Comparison of ENCODE assay signal across 9 mouse cellular contexts in the genomic region with DNA sequence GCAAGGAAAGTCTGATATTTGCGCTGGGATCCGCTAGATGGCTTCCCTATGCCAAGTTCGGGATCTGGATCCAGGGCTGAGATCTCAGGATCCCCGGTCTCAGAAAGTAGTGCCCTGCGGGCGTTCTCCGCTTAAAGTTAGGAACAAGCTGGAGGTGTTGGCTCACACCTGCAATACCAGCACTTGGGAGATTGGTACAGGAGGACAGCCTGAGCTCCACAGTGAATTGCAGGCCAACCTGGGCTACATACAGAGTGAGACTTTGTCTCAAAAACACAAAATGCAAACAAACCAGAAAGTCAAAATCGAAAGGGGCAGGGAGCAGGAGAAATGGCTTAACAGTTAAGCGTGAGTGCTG. TPM values are rescaled to one million over a fixed set of nuclear protein-coding genes. Genes with fewer than 3 reads are reported as not detected.
DNase-seq lines count a peak whose midpoint lies in the region; ATAC-seq and TF ChIP-seq lines count a peak whose summit lies in the region.
"Had no signal": no experiment of that assay in that cellular context is flagged by ENCODE, and none has a peak within 500 bp of the region (broad histone marks: within the 10 kb centered on the region; RNA-seq: fewer than 3 reads in every experiment).

No protein-coding gene starts in this region.

- TF ChIP-seq POLR2A in cortical plate, adult 2 months (IDR thresholded peaks at IDR 0.05; ENCODE audit: extremely low read depth, insufficient read depth, low read length), result no peak

- H3K36me3 ChIP-seq in heart, postnatal 0 days (replicated peaks; ENCODE audit: control insufficient read depth, insufficient read depth, low read length), result no peaks in the 10 kb centered on the region
- H3K36me3 ChIP-seq in hindbrain, embryonic 13.5 days, result no peaks in the 10 kb centered on the region
- no peaks in the 10 kb centered on the region for H3K36me3 ChIP-seq in midbrain, embryonic 12.5 days

- 19% methylated on average over 9 of the region's 9 CpGs for whole genome bisulfite sequencing in heart, postnatal 0 days
- WGBS in hindbrain, embryonic 13.5 days, result 18% methylated on average over 9 of the region's 9 CpGs
- WGBS in midbrain, embryonic 12.5 days, result 18% methylated on average over 9 of the region's 9 CpGs

- H3K9me3 ChIP-seq in heart, postnatal 0 days (replicated peaks; ENCODE audit: control insufficient read depth, low read length), result no peaks in the 10 kb centered on the region
- H3K9me3 ChIP-seq in hindbrain, embryonic 13.5 days, result no peaks in the 10 kb centered on the region
- H3K9me3 ChIP-seq in midbrain, embryonic 12.5 days, result no peaks in the 10 kb centered on the region

- DNase-seq in heart, postnatal 0 days (ENCODE audit: low spot score), result no peak
- no peak for DNase-seq in heart, postnatal 25 days (ENCODE audit: low spot score)
- DNase-seq in ovary, postnatal 10 days (ENCODE audit: low spot score), result no peak
- no peak for DNase-seq in cerebellum, adult 9-11 months

- no peak for ATAC-seq in heart, postnatal 0 days (ENCODE audit: insufficient read depth, low read depth)
- no peak for ATAC-seq in hindbrain, embryonic 13.5 days (ENCODE audit: low FRiP score)
- ATAC-seq in midbrain, embryonic 12.5 days (ENCODE audit: low FRiP score, low read depth), result peak; percentile 50; the same call in 1 of the 2 replicates
- no peak for ATAC-seq in granulocyte monocyte progenitor cell, adult 5-6 weeks (replicated peaks; ENCODE audit: poor library complexity, severe bottlenecking)

- no peak for TF ChIP-seq CTCF in heart, postnatal 0 days (IDR thresholded peaks at IDR 0.05; ENCODE audit: low read depth)
- TF ChIP-seq CTCF in cortical plate, adult 2 months (IDR thresholded peaks at IDR 0.05; ENCODE audit: extremely low read depth, insufficient read depth, low read length), result no peak

- H3K4me1 ChIP-seq in heart, postnatal 0 days (ENCODE audit: control insufficient read depth, insufficient read depth), result peaks cover 6% of the 10 kb centered on the region
- H3K4me1 ChIP-seq in cortical plate, adult 2 months (ENCODE audit: control insufficient read depth, insufficient read depth, low read length), result no peaks in the 10 kb centered on the region
- H3K4me1 ChIP-seq in hindbrain, embryonic 13.5 days (replicated peaks), result peaks cover 14% of the 10 kb centered on the region
- peaks cover 14% of the 10 kb centered on the region for H3K4me1 ChIP-seq in midbrain, embryonic 12.5 days

- no peak overlapping the region for H3K27ac ChIP-seq in heart, postnatal 0 days (ENCODE audit: low read depth)
- no peak overlapping the region for H3K27ac ChIP-seq in cortical plate, adult 2 months (ENCODE audit: insufficient read depth, low read length)
- peak overlapping the region; percentile 89 for H3K27ac ChIP-seq in hindbrain, embryonic 13.5 days
- H3K27ac ChIP-seq in midbrain, embryonic 12.5 days (replicated peaks), result peak overlapping the region; percentile 77

- no peak for TF ChIP-seq EP300 in heart, postnatal 0 days (IDR thresholded peaks at IDR 0.05; ENCODE audit: low read depth)

- peak overlapping the region; percentile 55 for H3K4me3 ChIP-seq in heart, postnatal 0 days (ENCODE audit: low read depth, low read length)
- peak overlapping the region; percentile 46 for H3K4me3 ChIP-seq in cortical plate, adult 2 months (ENCODE audit: insufficient read depth, low read length)
- H3K4me3 ChIP-seq in hindbrain, embryonic 13.5 days, result peak overlapping the region; percentile 51
- peak overlapping the region; percentile 57 for H3K4me3 ChIP-seq in midbrain, embryonic 12.5 days

- H3K9ac ChIP-seq in heart, postnatal 0 days (replicated peaks; ENCODE audit: low read depth, low read length), result no peak overlapping the region
- H3K9ac ChIP-seq in hindbrain, embryonic 13.5 days, result peak overlapping the region; percentile 84
- 0 out of 2 replicates have a peak overlapping the region, but pooled peaks have one; percentile 15 for H3K9ac ChIP-seq in midbrain, embryonic 12.5 days (replicated peaks)

- peak overlapping the region; percentile 84 for H3K4me2 ChIP-seq in heart, postnatal 0 days (ENCODE audit: low read depth, low read length)
- H3K4me2 ChIP-seq in hindbrain, embryonic 13.5 days, result peak overlapping the region; percentile 81
- peak overlapping the region; percentile 87 for H3K4me2 ChIP-seq in midbrain, embryonic 12.5 days (replicated peaks)

- intact Hi-C loops in heart, postnatal 25 days (cut with DNase I), result no loop called here

- peaks cover 50% of the 10 kb centered on the region for H3K27me3 ChIP-seq in heart, postnatal 0 days (ENCODE audit: control insufficient read depth, insufficient read depth, low read length)
- H3K27me3 ChIP-seq in hindbrain, embryonic 13.5 days, result peaks cover 43% of the 10 kb centered on the region
- H3K27me3 ChIP-seq in midbrain, embryonic 12.5 days, result peaks cover 60% of the 10 kb centered on the region

RNA-seq across cellular contexts. Expression of a gene that starts 12.9 kb away (rescaled TPM):
- 0.34 TPM in 1 of 2 replicates, not detected in the other for total RNA-seq in heart, postnatal 0 days (2014; rRNA removed; ENCODE audit: low replicate concordance)
- 0.07 and 0.12 TPM in 2 replicates for polyA plus RNA-seq in heart, postnatal 0 days (2015; fragmentation: Nextera tagmentation; extraction: Ambion mirVana)
- total RNA-seq in heart, postnatal 25 days (2021), result under 1 TPM; 0.20 to 0.39 TPM
- 1.1 and 1.2 TPM in 2 replicates for polyA plus RNA-seq in cortical plate, adult 2 months (2012; rRNA removed)
- polyA plus RNA-seq in hindbrain, embryonic 13.5 days (2015; fragmentation: Nextera tagmentation; extraction: Ambion mirVana), result 0.13 and 0.25 TPM in 2 replicates
- 0.19 and 0.37 TPM in 2 replicates for polyA plus RNA-seq in midbrain, embryonic 12.5 days (2016; fragmentation: Nextera tagmentation; extraction: Ambion mirVana)
- total RNA-seq in granulocyte monocyte progenitor cell, adult 5-6 weeks (2014; fragmentation: Nextera tagmentation), result not detected in 2 replicates
- not detected in 2 replicates for total RNA-seq in granulocyte monocyte progenitor cell, adult 5-6 weeks (2017)
- polyA plus RNA-seq: inflammation-experienced regulatory T-cells, adult 6 months had no signal

RNA-seq across cellular contexts. Expression of a gene that starts 19.2 kb away (rescaled TPM):
- 0.15 TPM in 1 of 2 replicates, not detected in the other for total RNA-seq in heart, postnatal 0 days (2014; rRNA removed; ENCODE audit: low replicate concordance)
- polyA plus RNA-seq in heart, postnatal 0 days (2015; fragmentation: Nextera tagmentation; extraction: Ambion mirVana), result 0.12 and 0.25 TPM in 2 replicates
- under 1 TPM in 1 of 2 experiments, not detected in 1; 0.17 TPM for total RNA-seq in heart, postnatal 25 days (2021)
- polyA plus RNA-seq in cortical plate, adult 2 months (2012; rRNA removed), result 2.3 and 2.5 TPM in 2 replicates
- polyA plus RNA-seq in hindbrain, embryonic 13.5 days (2015; fragmentation: Nextera tagmentation; extraction: Ambion mirVana), result 0.56 and 0.57 TPM in 2 replicates
- polyA plus RNA-seq in midbrain, embryonic 12.5 days (2016; fragmentation: Nextera tagmentation; extraction: Ambion mirVana), result 0.16 and 0.46 TPM in 2 replicates
- total RNA-seq in granulocyte monocyte progenitor cell, adult 5-6 weeks (2014; fragmentation: Nextera tagmentation), result 0.17 TPM in 1 of 2 replicates, not detected in the other
- not detected in 2 replicates for total RNA-seq in granulocyte monocyte progenitor cell, adult 5-6 weeks (2017)
- polyA plus RNA-seq: inflammation-experienced regulatory T-cells, adult 6 months had no signal

RNA-seq across cellular contexts. Expression of a gene that starts 42.5 kb away (rescaled TPM):
- total RNA-seq in heart, postnatal 0 days (2014; rRNA removed; ENCODE audit: low replicate concordance), result 43.5 and 72.4 TPM in 2 replicates
- 75.4 and 76.2 TPM in 2 replicates for polyA plus RNA-seq in heart, postnatal 0 days (2015; fragmentation: Nextera tagmentation; extraction: Ambion mirVana)
- total RNA-seq in heart, postnatal 25 days (2021), result 10 to 100 TPM; 74.4 to 76.2 TPM
- 152 and 155 TPM in 2 replicates for polyA plus RNA-seq in cortical plate, adult 2 months (2012; rRNA removed)
- 44.1 and 48.8 TPM in 2 replicates for polyA plus RNA-seq in hindbrain, embryonic 13.5 days (2015; fragmentation: Nextera tagmentation; extraction: Ambion mirVana)
- 33.2 and 36.0 TPM in 2 replicates for polyA plus RNA-seq in midbrain, embryonic 12.5 days (2016; fragmentation: Nextera tagmentation; extraction: Ambion mirVana)
- total RNA-seq in granulocyte monocyte progenitor cell, adult 5-6 weeks (2014; fragmentation: Nextera tagmentation), result 6.9 and 8.5 TPM in 2 replicates
- 2.9 and 6.7 TPM in 2 replicates for total RNA-seq in granulocyte monocyte progenitor cell, adult 5-6 weeks (2017)

Comparison
In these comparisons a context has a peak if more than half of its experiments do, and no peak if none do; other contexts are left out.
1. H3K27ac ChIP-seq: peak in hindbrain, embryonic 13.5 days (single experiment) and midbrain, embryonic 12.5 days (single experiment); none in heart, postnatal 0 days (single experiment) and cortical plate, adult 2 months (single experiment).
2. Peak in every context shown above with its lines, with median percentiles within 50 percentile points of each other: H3K4me2 ChIP-seq and H3K4me3 ChIP-seq.